Mouse (Mus musculus) forelimb bud, embryonic 11.5 days (tissue): ENCODE data around the gene Olfr574.

Source experiments
- DNase-seq: peaks from one replicate; pipeline ENCODE4 v3.0.0-alpha.2; 2012; ENCODE audit warnings: low read depth, low spot score

Gene Olfr574

DNA sequence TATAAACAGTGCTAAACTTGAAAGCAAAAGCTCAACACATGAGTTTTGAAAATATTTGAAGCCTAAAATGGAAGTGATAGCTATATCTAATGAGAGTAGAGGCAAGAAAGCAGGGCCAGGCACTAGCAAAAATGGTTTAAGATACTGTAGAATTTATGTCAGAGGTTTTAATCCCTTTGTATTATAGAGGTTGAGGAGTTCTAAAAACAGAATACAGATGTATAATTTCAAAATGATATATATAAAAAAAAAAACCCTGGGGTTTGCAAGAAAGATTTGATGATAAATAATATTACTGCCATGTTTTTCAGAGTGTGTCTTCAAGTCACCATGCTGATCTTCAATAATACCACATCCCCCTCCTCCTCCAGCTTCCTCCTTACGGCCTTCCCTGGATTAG is at the start of gene Olfr574:
Gene Olfr574, plus strand, starts transcription at position 301 of the 400 bp plus-strand sequence.
- DNase-seq = no peak

GRCm38 (mm10) chr7:102915261-102915660 is 33.0 kb upstream of the Olfr574 start:
- DNase-seq = no peak

DNA sequence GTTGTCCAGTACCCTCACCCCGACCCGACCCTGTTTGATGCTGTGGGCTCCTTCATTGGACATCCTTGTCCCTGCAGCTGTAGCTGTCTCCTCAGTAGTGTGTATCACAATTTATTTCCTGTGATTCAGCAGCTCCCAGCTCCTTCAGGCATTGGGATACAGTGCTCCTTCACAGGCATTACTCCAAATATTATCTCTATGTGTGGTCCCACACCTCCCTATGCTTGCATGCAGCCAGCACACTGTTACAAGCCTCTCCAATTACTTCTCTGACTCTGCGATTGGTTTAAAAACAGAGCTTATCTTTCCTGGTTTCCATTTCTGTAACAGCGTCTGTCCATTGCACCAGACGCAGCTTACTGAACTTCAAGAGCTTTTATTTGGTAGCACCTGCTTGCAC is 31.9 kb upstream of the Olfr574 start:
- no peak for DNase-seq

DNA sequence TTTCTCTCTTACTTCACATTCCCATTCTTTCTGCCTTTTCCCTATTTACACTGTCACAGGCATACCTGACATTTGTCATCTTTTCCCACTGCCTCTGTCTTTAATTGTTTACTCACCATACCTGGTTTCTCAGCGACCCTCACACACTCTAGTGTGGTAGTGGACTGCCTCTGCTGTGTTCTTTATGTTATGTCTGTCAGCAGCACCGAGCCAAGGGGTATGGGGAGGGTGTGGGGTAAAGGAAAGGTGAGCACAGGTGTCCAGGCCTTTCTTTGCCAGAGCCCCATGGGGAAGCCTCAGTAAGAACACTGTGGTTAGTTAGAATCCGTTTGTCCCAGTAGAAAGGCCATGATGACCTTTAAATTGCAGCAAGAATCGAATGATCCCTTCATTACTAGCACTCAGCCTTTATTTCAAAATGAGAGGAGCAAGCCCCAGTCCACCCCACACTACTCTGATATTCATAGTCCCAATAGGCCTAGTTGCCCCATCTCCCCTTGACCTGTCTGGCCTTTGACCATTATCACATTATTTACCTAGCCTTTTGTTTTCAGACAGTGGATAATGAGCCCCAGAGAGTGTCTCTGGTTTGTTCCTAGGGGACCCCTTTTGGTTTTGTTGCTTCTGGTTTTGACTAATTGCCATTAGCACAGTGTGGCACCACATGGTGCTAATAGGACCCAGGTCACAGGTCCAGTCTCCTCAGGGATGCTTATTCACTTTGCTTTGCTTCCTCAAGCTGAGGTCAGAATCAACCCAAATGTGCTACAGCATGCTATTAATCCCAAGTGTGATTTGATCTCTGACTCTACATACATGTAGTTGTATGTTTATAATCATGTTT is 31.0 kb upstream of the Olfr574 start, which contains the start of gene Olfr571:
Gene Olfr571, minus strand, starts transcription at position 505 of the 844 bp plus-strand sequence.
- DNase-seq = no peak

DNA sequence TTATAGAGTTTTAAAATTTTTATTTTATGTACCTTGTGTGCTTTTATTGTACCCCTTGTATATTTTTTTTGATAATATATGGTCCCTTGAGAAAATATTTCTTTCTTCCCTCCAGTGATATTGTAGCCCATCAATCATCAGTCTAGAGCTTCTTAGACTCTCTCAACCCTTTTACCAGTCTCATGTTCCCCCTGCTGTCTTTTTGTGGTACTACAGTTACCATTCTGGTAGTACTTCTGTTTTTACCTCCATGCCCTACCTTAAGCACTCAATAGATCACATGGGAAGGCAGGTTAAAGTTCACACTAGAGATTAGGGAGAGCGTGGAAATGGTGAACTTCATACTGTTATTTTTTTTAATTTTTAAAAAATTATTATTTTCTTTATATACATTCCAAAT is 28.6 kb upstream of the Olfr574 start:
- DNase-seq = peak; percentile 59

DNA sequence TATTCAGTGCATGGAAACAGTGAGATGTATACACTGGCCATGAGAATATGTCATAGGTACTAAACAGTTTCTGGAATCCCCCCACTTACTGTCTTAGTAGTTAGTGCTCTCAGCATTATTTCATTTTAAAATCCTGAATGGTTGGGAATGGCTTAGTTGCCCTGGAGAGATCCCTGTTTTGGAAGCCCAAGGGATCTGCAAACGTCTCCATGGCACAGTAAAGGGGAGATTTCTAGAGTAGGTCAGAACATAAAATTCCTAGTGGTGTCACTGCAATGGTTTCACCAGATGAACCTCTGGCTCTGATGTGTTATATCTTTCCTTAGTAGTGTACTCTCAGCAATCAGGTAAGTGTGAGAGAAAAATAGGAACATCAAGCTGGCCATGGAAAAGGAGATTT is 24.2 kb upstream of the Olfr574 start, which contains the start of gene Olfr572:
Gene Olfr572, plus strand, starts transcription at position 301 of the 400 bp plus-strand sequence.
- DNase-seq = no peak

DNA sequence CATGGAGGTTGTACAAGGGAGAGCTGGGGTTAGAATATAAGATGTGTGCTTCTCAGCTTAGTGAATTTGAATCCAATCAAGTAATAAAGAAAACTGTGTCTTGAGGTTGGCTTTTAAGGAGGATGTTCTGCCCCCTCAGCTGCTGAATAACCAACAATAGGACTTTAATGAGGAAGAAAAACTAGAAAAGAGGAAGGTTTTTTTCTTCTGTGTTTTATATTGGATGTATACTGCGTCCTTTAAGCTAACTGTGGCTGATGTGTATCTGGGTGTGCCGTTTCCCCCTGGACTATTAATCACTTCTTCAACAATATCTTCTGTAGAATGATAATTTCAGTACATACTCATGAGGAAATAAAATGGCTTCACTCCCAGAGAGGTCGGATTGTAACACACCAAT is 21.2 kb upstream of the Olfr574 start:
- no peak for DNase-seq

- DNase-seq = no peak
These were observed 5.8 kb upstream of the Olfr574 start, which contains the start of gene Olfr573-ps1 for GRCm38 (mm10) chr7:102942475-102942874. Gene Olfr573-ps1, minus strand, starts transcription at chr7:102942575.

DNA sequence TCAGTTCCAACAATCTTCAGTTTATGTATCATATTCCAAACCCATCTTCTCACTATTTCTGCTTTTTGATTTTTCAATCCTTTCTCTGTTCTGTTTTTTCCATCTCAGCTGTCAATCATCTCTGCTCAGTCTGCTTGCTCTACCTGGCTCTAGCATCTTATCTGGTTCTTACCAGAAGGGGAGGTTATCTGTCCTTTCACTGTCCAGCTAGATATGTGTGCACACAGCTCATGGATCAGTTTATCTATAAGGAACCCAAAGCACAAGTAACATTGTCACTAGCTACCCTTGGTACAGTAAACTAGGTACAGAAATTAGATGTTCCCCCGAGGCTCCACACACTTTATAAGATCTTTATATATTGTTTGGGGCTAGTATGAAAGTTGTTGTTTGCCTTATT is 4.8 kb upstream of the Olfr574 start:
- no peak for DNase-seq

- no peak for DNase-seq
These were observed 2.5 kb downstream of the Olfr574 start for GRCm38 (mm10) chr7:102950732-102951131.

DNA sequence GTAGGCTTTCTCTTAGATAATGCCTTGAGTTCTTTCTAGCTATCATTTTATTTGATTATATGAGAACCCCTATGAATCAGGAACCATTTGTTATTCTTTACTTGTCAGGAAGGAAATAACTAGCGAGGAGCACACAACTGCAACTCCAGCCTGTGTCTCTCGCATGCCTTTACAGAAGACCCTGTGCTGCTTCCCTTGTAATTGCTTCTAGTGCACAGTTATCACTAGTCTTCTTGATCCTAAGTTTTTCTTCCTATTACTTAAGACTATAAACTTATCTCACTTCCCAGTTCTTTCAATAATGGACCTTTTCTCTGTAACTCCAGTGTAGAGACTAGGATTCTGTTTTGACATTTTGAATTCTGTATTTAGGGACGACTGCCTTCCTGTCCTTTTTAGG is 9.9 kb downstream of the Olfr574 start:
- DNase-seq = no peak

GRCm38 (mm10) chr7:102958593-102958992 is 10.3 kb downstream of the Olfr574 start, which contains the start of gene Olfr575:
Gene Olfr575, minus strand, starts transcription at chr7:102958775.
- no peak for DNase-seq

GRCm38 (mm10) chr7:102962360-102962759 is 14.1 kb downstream of the Olfr574 start, which contains the start of gene Olfr576:
Gene Olfr576, plus strand, starts transcription at chr7:102962660.
- no peak for DNase-seq

DNA sequence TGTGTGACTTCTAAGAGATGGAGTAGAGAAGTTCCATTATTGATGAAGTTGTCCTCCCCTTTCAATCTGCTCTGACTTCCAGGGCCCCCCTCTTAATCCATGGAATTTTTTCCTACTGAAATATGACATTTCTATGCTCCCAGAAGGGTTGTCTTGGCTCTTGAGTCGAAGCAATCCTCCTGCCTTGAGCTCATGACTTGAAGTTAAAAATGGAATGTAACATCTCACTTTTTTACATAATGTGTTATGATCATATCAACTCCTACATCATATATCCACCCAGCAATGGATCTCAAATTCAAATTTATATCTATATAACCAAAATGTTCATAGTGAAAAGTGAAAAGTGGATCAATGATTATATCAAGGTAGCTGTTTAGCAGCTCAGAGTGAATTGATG is 26.1 kb downstream of the Olfr574 start:
- DNase-seq = no peak

DNA sequence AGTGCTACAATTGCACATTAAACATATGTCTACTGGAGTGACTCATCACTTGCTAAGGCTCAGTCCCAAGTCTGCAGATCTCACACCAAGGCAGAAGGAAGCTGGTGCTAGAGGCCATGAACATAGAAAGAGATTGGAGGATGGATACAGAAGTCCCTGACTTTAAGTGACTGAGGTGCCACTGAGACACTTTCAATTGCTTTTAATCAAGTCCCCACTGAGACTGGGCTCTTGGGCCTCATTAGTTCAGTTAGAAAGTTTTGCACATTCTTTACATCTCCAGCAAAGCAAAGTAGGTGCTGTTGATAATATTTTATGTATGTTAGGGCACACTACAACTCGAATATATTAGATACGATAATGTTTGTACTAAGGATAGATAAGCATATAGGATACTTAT is 27.6 kb downstream of the Olfr574 start, which contains the start of gene Olfr577:
Gene Olfr577, minus strand, starts transcription at position 101 of the 400 bp plus-strand sequence.
- no peak for DNase-seq

DNA sequence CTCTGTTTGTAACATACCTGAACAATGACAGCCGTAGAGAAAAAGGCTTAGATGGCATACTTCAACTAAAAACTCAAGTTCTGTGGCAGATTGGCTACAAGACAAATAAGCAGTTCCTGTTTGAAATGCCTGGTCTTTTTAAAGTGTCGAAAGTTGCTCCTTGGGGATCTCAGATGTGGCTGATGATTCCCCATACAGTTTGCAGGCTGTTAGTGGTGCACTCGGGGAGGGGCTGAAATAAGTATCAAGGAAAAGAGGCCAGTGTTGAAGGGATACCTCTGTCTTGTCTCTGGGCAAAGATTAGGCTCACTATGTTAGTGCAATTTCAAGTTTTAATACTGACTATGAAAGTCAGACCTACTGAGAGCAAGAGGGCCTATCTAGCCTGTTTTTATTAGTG is 41.0 kb downstream of the Olfr574 start, which contains the start of gene Olfr578:
Gene Olfr578, minus strand, starts transcription at position 101 of the 400 bp plus-strand sequence.
- DNase-seq = no peak
